Mouse (Mus musculus) frontal cortex, adult 2 months (tissue): ENCODE results near the gene Rnf145. TPM values are rescaled to one million over a fixed set of nuclear protein-coding genes. Genes with fewer than 3 reads are reported as not detected.

Experiments
- DNase-seq, 2 experiments: peaks; one replicate each; pipeline ENCODE4 v3.0.0; 2022; ENCODE audit warnings: low spot score in 1 of 2; ENCODE audit errors: extremely low spot score in 1 of 2
- polyA plus RNA-seq: library from polyadenylated mRNA; depleted of rRNA; stranded (reverse); fragments of >200 nt; gene quantifications from 2 replicates; pipeline ENCODE4 v1.2.3, GENCODE M21; 2012; rRNA removed

The Rnf145 gene
- polyA plus RNA-seq, 1 experiment: 88.6 TPM

DNA sequence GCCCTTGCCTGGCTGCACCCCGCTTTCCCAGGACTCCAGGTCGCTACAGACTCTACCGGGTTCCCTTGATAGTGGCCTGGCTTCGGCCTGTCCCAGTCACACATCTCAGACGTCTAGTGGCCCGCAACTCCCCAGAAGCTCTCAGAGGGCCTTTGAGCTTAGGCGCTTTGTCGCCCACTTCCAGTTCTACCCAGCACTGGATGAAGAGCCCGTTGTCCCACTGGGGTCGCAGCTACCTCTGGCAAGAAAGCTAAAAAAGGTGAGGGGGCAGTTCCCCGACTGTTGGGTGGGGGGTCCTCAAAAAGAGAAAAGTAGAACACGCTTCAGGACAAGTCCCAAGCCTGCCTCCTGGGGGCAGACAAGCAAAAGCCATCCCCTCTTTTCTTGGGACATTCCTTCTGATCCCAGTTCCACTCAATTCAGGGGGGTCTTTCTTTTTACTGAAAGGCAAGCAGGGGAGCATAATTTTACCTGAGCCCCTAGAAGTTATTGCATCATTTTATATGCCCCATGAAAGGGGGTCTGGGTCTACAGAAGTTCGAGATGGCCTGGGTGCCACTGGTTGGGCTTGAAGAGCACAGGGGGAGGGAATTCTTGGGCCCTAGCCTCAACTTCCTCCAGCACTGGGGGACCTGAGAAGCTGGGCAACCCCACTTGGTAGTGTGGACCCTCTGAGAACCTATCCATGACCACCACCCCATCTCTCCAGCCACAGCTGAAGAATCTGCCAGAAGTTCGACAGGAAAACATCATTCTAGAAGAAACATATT lies 94.8 kb downstream of the Rnf145 start:
- no peak for DNase-seq

Other genes starting within 250 kb of the Rnf145 start
- gene Il12b, start 118.9 kb upstream of the Rnf145 start, polyA plus RNA-seq: not detected in 2 replicates
- gene Ublcp1, start 48.5 kb upstream of the Rnf145 start, polyA plus RNA-seq: 59.6 and 63.5 TPM in 2 replicates
- 3.3 and 4.4 TPM in 2 replicates for gene Ebf1, start 98.4 kb downstream of the Rnf145 start, polyA plus RNA-seq